Mouse (Mus musculus) kidney, adult 2 months (tissue): Measurements from ENCODE around the gene Pemt. TPM values are rescaled to one million over a fixed set of nuclear protein-coding genes. Genes with fewer than 3 reads are reported as not detected.

Experiments
- DNase-seq: peaks from one replicate; pipeline ENCODE4 v3.0.0; 2021
- H3K27ac ChIP-seq: fragments of 200-500 bp; 2 replicates; pipeline ENCODE4 v1.5.1; 2012; ENCODE audit warnings: low read depth, low read length, control low read depth, inconsistent platforms; ENCODE audit not compliant: insufficient read depth
- H3K27me3 ChIP-seq: fragments of 200-500 bp; replicated peaks from 2 replicates; pipeline ENCODE4 v1.6.1; 2012; ENCODE audit warnings: mild to moderate bottlenecking, moderate library complexity, low read length, inconsistent platforms; ENCODE audit not compliant: control insufficient read depth, insufficient read depth
- H3K36me3 ChIP-seq: fragments of 200-500 bp; 2 replicates; pipeline ENCODE4 v1.6.1; 2012; ENCODE audit warnings: mild to moderate bottlenecking, moderate library complexity, low read length, inconsistent platforms; ENCODE audit not compliant: control insufficient read depth, insufficient read depth
- H3K4me1 ChIP-seq: fragments of 200-500 bp; 2 replicates; pipeline ENCODE4 v1.6.1; 2011; ENCODE audit warnings: low read length; ENCODE audit not compliant: control insufficient read depth, insufficient read depth
- H3K4me3 ChIP-seq: fragments of 200-500 bp; 2 replicates; pipeline ENCODE4 v1.5.1; 2011; ENCODE audit warnings: mild to moderate bottlenecking, low read depth, low read length, control low read depth; ENCODE audit not compliant: insufficient read depth
- CTCF ChIP-seq: fragments of 200-500 bp; conservative IDR thresholded peaks from 2 replicates; pipeline ENCODE4 v1.5.1; 2011; ENCODE audit warnings: low read depth, mild to moderate bottlenecking, control low read depth, low read length, moderate library complexity, mixed read lengths; ENCODE audit not compliant: insufficient read depth, insufficient read length
- POLR2A ChIP-seq: fragments of 200-500 bp; IDR thresholded peaks from one replicate; pipeline ENCODE4 v1.6.1; 2011; ENCODE audit warnings: low read depth, low read length, control low read depth
- WGBS: fragments of 180-500 bp; shearing (Covaris S2); methylation state at CpG from one replicate; pipeline ENCODE4 v1.1.7; 2018; 5-methylcytosine and 5-hydroxymethylcytosine counted together
- polyA plus RNA-seq: library from polyadenylated mRNA; depleted of rRNA; stranded (reverse); fragments of >200 nt; gene quantifications from 2 replicates; pipeline ENCODE4 v1.2.3, GENCODE M21; 2012

The Pemt gene
- polyA plus RNA-seq, 1 experiment, result 7.1 TPM

DNA sequence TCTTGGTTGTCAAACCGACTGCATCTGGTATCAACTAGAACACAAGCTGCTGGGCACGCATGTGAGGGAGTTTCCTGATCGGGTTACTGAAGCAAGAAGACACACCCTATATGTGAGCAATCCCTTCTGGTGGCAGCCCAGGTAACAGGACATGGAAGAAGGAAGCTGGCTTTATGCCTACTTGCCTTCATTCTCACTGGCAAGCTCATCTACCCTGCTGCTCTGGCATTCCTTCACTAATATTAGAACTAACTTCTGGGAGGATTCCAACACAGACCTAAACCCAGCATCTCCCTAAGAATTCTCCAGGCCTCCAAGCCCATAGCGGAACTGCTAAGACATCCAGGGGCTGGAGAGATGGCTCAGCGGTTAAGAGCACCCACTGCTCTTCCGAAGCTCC, 25.1 kb downstream of the Pemt start:
- Histone ChIP-seq H3K27me3 (no peaks in the 10 kb centered on the region), H3K27ac (no peak overlapping the region), H3K36me3 (no peaks in the 10 kb centered on the region), H3K4me3 (no peak overlapping the region), H3K4me1 (no peaks in the 10 kb centered on the region)
- WGBS, result 78% methylated on average over 6 of the region's 6 CpGs
- no peak for DNase-seq
- TF ChIP-seq CTCF (no peak), POLR2A (no peak)

DNA sequence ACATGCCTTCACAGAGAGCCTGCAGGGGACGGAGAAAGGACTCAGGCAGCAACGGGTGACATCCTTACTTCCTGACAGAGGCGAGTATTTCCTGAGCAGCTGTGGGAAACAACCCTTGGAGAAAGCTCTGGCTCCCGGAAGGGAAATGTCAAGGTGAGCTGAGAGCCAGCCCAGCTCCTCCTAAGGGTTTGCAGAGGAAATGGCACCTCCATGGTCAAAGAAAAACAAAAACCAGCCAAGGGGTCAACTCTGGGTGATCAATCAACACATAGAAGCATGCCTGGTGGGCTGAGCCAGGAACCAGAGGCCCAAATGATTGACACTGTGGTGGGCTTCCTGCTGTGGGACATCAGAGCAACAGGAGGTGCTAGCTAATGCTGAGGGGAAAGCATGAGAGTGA, 29.6 kb downstream of the Pemt start:
- H3K4me3 ChIP-seq, result no peak overlapping the region
- TF ChIP-seq POLR2A (no peak), CTCF (no peak)
- H3K36me3 ChIP-seq, result no peaks in the 10 kb centered on the region
- no peaks in the 10 kb centered on the region for H3K27me3 ChIP-seq
- no peaks in the 10 kb centered on the region for H3K4me1 ChIP-seq
- H3K27ac ChIP-seq, result no peak overlapping the region
- WGBS, result 45% methylated on average over 4 of the region's 4 CpGs
- DNase-seq, result peak; percentile 40

DNA sequence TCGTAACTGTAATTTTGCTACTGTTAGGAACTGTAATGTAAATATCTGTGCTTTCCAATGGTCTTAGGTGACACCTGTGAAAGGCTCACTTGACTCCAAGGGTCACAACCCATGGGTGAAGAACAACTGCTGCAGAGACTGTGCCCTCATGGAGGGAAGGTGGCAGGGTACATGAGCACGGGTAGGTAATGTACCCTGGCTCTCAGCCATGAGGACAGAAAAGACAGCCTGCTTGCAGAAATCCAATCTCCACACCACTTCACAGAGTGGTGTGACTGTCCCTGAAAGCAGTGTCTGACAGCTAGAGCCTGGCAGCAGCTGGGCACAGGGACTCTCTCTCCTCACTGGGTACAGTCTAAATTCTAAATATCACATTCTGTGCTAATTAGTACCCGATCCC, 34.8 kb downstream of the Pemt start:
- WGBS, result 79% methylated on average over 3 of the region's 3 CpGs
- Histone ChIP-seq H3K4me1 (no peaks in the 10 kb centered on the region), H3K36me3 (no peaks in the 10 kb centered on the region), H3K4me3 (no peak overlapping the region), H3K27ac (no peak overlapping the region), H3K27me3 (no peaks in the 10 kb centered on the region)
- no peak for DNase-seq
- TF ChIP-seq POLR2A, result no peak
- no peak for TF ChIP-seq CTCF

DNA sequence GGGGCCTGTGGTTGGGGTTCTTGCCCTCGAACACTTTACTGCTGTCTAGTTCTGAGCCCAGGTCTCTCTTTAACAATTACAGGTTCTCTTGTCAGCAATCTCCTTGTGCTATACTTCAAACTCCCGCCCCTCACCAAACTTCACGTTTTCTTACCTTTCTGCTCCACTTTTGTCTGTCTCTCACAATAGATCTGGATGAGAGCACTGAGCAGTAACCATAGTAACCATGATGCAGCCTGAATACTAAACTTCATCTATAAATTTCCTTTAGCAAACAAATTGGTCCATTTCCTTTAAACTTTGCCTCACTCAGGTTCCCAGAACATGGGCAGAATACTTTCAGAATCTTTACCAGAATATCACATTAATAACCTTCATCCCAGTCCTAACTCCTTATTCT, 36.8 kb downstream of the Pemt start:
- no peak for DNase-seq
- 87% methylated on average over 3 of the region's 3 CpGs for WGBS

DNA sequence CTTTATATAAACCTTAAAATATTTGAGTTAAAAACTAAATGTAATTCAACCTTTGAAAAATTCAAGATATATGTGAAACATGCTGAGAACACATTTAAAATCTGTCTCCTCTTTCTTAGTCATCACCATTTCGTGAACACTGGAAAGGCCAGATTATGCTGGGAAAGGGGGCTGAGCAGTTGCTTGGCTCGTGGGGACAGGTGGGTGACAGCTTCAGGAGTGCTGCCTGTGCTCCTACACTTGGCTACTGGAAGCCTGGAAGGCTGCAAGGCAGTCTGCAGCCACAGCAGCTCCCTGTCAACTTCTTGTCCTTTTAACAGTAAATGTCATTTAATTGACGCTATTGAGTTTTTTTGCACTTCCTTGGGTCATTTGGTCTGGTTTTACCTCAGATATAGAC, 40.4 kb downstream of the Pemt start:
- TF ChIP-seq CTCF, result no peak
- TF ChIP-seq POLR2A, result no peak
- no peak overlapping the region for H3K27ac ChIP-seq
- WGBS, result 68% methylated on average over 3 of the region's 3 CpGs
- DNase-seq, result no peak
- no peaks in the 10 kb centered on the region for H3K36me3 ChIP-seq
- H3K4me3 ChIP-seq, result no peak overlapping the region
- no peaks in the 10 kb centered on the region for H3K27me3 ChIP-seq
- no peaks in the 10 kb centered on the region for H3K4me1 ChIP-seq

More for the DNA sequence above, 36.8 kb downstream of the Pemt start:
- Histone ChIP-seq H3K27me3 (no peaks in the 10 kb centered on the region), H3K4me3 (no peak overlapping the region), H3K36me3 (no peaks in the 10 kb centered on the region), H3K27ac (no peak overlapping the region), H3K4me1 (no peaks in the 10 kb centered on the region)
- TF ChIP-seq POLR2A, result no peak

DNA sequence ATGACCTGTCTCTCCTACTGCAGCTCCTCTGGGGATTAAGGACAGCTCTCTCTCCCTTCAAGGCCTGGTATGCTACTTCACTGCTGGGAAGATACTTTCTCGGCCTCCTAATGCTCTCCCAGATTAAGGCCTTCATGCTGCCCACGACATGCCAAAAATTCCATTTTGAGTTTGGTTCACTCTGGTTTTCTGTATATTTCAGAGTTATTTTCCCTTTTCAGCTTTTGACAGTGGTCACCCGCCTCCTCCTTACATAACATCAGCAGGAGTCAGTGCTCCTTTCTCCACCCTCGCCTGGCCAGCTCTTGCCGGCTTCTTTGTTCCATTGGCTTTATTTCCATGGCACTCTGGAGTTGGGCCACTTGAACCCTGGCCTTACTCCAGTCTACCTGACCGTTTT, 41.6 kb downstream of the Pemt start:
- TF ChIP-seq CTCF, result no peak
- TF ChIP-seq POLR2A, result no peak
- no peak for DNase-seq
- Histone ChIP-seq H3K27me3 (no peaks in the 10 kb centered on the region), H3K4me3 (no peak overlapping the region), H3K4me1 (no peaks in the 10 kb centered on the region), H3K27ac (no peak overlapping the region), H3K36me3 (no peaks in the 10 kb centered on the region)
- 81% methylated on average over 6 of the region's 6 CpGs for WGBS

DNA sequence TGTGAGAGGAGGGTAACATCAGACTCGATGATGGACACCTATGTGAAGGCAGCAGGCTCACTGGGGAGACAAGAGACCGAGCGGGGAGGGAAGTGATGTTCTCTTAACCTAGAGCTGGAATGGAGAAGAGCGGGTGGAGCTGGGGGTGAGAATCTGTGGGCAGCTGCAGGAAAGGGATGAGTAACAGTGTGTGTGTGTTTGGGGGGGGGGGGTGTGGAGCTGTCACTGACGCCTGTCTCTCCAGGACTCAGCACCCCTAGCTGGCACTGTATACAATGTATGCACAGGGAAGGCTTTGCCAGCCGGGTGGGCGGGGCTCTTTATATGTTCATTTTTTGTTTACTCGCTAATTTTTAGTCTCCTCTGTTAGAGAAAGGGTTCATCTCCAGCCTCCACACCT, 42.5 kb downstream of the Pemt start:
- Histone ChIP-seq H3K36me3 (no peaks in the 10 kb centered on the region), H3K4me1 (no peaks in the 10 kb centered on the region), H3K27ac (no peak overlapping the region), H3K4me3 (no peak overlapping the region), H3K27me3 (no peaks in the 10 kb centered on the region)
- TF ChIP-seq CTCF, result no peak
- TF ChIP-seq POLR2A, result no peak
- WGBS, result 92% methylated on average over 8 of the region's 8 CpGs
- DNase-seq, result no peak
